Mouse (Mus musculus) embryonic facial prominence, embryonic 15.5 days (tissue): ENCODE data around the gene Pick1. TPM values are rescaled to one million over a fixed set of nuclear protein-coding genes. Genes with fewer than 3 reads are reported as not detected.

Experiments
- ATAC-seq: fragments of 200-750 bp; cut with Nextera tagmentation; 2 replicates; pipeline ENCODE4 v1.8.0; 2017; ENCODE audit warnings: low read depth, moderate TSS enrichment; ENCODE audit not compliant: insufficient number of reproducible peaks, low FRiP score, low TSS enrichment
- H3K27ac ChIP-seq: fragments of 300-500 bp; sonication (generic); replicated peaks from 2 replicates; pipeline ENCODE4 v1.5.1; 2015; ENCODE audit warnings: mild to moderate bottlenecking, inconsistent platforms
- H3K27me3 ChIP-seq: fragments of 300-500 bp; sonication (generic); 2 replicates; pipeline ENCODE4 v1.6.1; 2015; ENCODE audit warnings: inconsistent platforms
- H3K36me3 ChIP-seq: fragments of 300-500 bp; sonication (generic); 2 replicates; pipeline ENCODE4 v1.6.1; 2015; ENCODE audit warnings: mild to moderate bottlenecking, inconsistent platforms
- H3K4me1 ChIP-seq: fragments of 300-500 bp; sonication (generic); 2 replicates; pipeline ENCODE4 v1.6.1; 2015; ENCODE audit warnings: inconsistent platforms
- H3K4me2 ChIP-seq: fragments of 300-500 bp; sonication (generic); replicated peaks from 2 replicates; pipeline ENCODE4 v1.6.1; 2015; ENCODE audit warnings: mild to moderate bottlenecking, inconsistent platforms
- H3K4me3 ChIP-seq: fragments of 300-500 bp; sonication (generic); replicated peaks from 2 replicates; pipeline ENCODE4 v1.5.1; 2015; ENCODE audit warnings: mild to moderate bottlenecking, inconsistent platforms
- H3K9ac ChIP-seq: fragments of 300-500 bp; sonication (generic); 2 replicates; pipeline ENCODE4 v1.6.1; 2015; ENCODE audit warnings: inconsistent platforms
- H3K9me3 ChIP-seq: fragments of 300-500 bp; sonication (generic); replicated peaks from 2 replicates; pipeline ENCODE4 v1.6.1; 2016; ENCODE audit warnings: inconsistent platforms
- WGBS: fragments of 180-500 bp; shearing (Covaris S2); methylation state at CpG from one replicate; pipeline ENCODE4 v1.1.7; 2015; 5-methylcytosine and 5-hydroxymethylcytosine counted together
- polyA plus RNA-seq: library from polyadenylated mRNA; unstranded; fragments of >200 nt; fragmentation: Nextera tagmentation; extraction: Ambion mirVana; gene quantifications from 2 replicates; pipeline ENCODE4 v1.2.1, GENCODE M21; 2015

The Pick1 gene
- polyA plus RNA-seq, 1 experiment from 2014 or later, result 50.4 TPM

DNA sequence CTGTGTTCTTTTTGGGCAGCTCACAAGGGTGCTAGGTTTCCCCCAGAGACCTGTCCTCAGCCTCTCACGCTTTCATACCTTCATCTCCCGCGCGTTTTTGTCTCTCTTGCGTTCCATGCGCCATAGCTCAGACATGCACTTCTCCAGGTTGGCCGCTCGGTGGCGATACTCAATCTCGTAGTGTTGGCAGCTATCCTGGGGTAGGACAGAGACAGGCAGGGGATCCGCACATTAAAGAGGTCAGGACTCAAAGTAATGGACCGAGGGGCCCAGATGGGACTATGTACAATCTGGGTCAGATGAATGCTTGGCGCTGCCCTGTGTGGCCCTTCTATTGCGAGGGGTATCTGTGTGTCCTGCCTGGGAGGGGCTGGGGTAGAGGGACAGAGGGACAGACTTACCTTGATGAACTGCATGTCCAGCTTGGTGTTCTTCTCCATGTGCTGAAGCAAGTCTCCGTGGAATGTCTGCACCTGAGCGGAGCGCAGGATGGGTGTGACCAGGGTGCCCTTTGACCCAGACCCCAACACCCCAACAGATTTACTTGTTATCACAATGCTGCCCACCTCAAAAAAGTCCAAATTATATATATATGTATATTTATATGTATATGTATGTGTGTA, 42.3 kb downstream of the Pick1 start:
- peaks cover 11% of the 10 kb centered on the region for H3K27me3 ChIP-seq
- H3K4me1 ChIP-seq, result peaks cover 10% of the 10 kb centered on the region
- H3K4me3 ChIP-seq, result peak overlapping the region; percentile 31
- H3K4me2 ChIP-seq, result peak overlapping the region; percentile 57
- WGBS, result 12% methylated on average over 17 of the region's 17 CpGs
- no peak for ATAC-seq
- H3K36me3 ChIP-seq, result no peaks in the 10 kb centered on the region
- no peaks in the 10 kb centered on the region for H3K9me3 ChIP-seq
- H3K27ac ChIP-seq, result no peak overlapping the region
- no peak overlapping the region for H3K9ac ChIP-seq

GRCm38 (mm10) chr15:79273020-79273419, 44.0 kb downstream of the Pick1 start:
- no peak overlapping the region for H3K9ac ChIP-seq
- H3K27me3 ChIP-seq, result peaks cover 9% of the 10 kb centered on the region
- H3K4me1 ChIP-seq, result peaks cover 10% of the 10 kb centered on the region
- ATAC-seq, result no peak
- H3K9me3 ChIP-seq, result no peaks in the 10 kb centered on the region
- H3K4me3 ChIP-seq, result no peak overlapping the region
- no peak overlapping the region for H3K4me2 ChIP-seq
- no peaks in the 10 kb centered on the region for H3K36me3 ChIP-seq
- 62% methylated on average over 10 of the region's 10 CpGs for WGBS
- no peak overlapping the region for H3K27ac ChIP-seq

DNA sequence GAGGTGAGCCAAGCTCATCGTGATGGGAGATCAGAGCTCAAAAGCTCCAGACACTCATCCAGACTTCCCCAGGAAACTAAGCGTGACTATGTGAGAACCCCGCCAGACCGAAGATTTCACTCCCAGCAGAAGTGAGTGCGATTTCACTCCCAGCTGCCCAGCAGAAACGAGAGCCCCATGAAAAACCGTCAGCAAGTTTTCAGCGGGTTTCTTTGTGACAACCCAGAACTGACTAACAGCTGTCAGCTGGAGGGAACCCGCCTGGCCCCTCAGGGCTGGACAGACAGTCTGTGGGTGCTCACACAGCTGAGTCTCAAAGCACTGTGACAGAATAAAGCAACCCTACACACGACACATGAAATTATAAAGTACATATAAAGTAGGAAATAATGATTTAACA, 48.8 kb downstream of the Pick1 start:
- H3K4me2 ChIP-seq, result no peak overlapping the region
- 0 out of 2 replicates have a peak overlapping the region, but pooled peaks have one; percentile 34 for H3K27ac ChIP-seq
- H3K4me3 ChIP-seq, result no peak overlapping the region
- 29% methylated on average over 10 of the region's 10 CpGs for WGBS
- H3K36me3 ChIP-seq, result no peaks in the 10 kb centered on the region
- no peak for ATAC-seq
- no peaks in the 10 kb centered on the region for H3K9me3 ChIP-seq
- H3K27me3 ChIP-seq, result no peaks in the 10 kb centered on the region
- no peak overlapping the region for H3K9ac ChIP-seq
- H3K4me1 ChIP-seq, result no peaks in the 10 kb centered on the region

- Histone ChIP-seq H3K27ac (no peak overlapping the region), H3K27me3 (no peaks in the 10 kb centered on the region), H3K4me3 (no peak overlapping the region), H3K4me1 (no peaks in the 10 kb centered on the region), H3K9me3 (no peaks in the 10 kb centered on the region), H3K36me3 (no peaks in the 10 kb centered on the region), H3K9ac (no peak overlapping the region), H3K4me2 (no peak overlapping the region)
- no peak for ATAC-seq
- WGBS, result 21% methylated on average over 6 of the region's 6 CpGs
Measured at GRCm38 (mm10) chr15:79280209-79280608, 51.2 kb downstream of the Pick1 start.

DNA sequence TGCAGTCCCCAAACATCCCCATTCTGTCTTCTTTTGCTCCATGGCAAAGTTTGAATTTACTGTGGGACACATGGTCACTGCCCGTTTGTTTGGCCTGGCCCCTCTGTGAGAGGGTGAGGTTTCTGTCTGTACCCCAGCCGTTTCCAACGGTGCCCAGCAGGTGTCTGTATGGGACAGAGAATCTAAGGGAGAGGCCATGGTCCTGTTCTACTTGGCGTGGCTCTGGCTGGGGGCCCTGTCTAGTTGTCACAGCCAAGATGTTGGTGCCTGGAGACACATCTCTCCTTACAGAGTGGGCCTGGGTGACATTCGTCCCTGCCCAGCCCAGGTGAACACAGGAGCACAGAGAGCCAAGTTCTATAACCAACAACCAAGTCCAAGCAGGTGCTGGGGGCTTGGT, 51.9 kb downstream of the Pick1 start:
- H3K9ac ChIP-seq, result no peak overlapping the region
- H3K9me3 ChIP-seq, result no peaks in the 10 kb centered on the region
- no peaks in the 10 kb centered on the region for H3K36me3 ChIP-seq
- 56% methylated on average over 5 of the region's 5 CpGs for WGBS
- no peak overlapping the region for H3K4me3 ChIP-seq
- H3K4me1 ChIP-seq, result no peaks in the 10 kb centered on the region
- no peak overlapping the region for H3K4me2 ChIP-seq
- 0 out of 2 replicates have a peak overlapping the region, but pooled peaks have one; percentile 45 for H3K27ac ChIP-seq
- H3K27me3 ChIP-seq, result no peaks in the 10 kb centered on the region
- no peak for ATAC-seq

GRCm38 (mm10) chr15:79281389-79281788, 52.4 kb downstream of the Pick1 start:
- H3K27me3 ChIP-seq, result no peaks in the 10 kb centered on the region
- WGBS, result 50% methylated on average over 1 of the region's 1 CpGs
- H3K9me3 ChIP-seq, result no peaks in the 10 kb centered on the region
- H3K9ac ChIP-seq, result no peak overlapping the region
- no peak overlapping the region for H3K4me3 ChIP-seq
- H3K4me2 ChIP-seq, result no peak overlapping the region
- ATAC-seq, result no peak
- H3K27ac ChIP-seq, result 0 out of 2 replicates have a peak overlapping the region, but pooled peaks have one; percentile 45
- H3K36me3 ChIP-seq, result peaks cover 2% of the 10 kb centered on the region; the same call in 1 of the 2 replicates
- no peaks in the 10 kb centered on the region for H3K4me1 ChIP-seq

DNA sequence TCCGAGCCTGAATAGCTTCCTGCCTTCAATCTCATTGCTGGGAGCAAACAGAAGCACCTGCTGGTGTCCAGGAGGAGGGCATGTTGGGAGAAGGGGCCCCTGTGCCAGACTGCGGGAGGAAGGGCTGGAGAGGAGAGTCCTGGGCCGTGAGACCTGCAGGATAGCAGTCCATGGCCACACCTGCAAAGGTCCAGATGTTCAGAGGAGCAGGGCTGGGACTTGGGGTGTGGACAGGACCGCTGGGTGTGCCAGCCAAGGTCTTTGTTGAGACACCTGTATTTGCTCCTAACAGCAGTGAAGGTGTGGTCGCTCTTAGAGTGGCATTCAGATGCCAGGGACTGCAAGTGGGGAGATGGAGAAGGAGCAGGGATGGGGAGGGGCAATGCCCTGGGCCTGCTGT, 53.5 kb downstream of the Pick1 start:
- Histone ChIP-seq H3K9me3 (no peaks in the 10 kb centered on the region), H3K36me3 (peaks cover 3% of the 10 kb centered on the region; the same call in 1 of the 2 replicates), H3K9ac (no peak overlapping the region), H3K27me3 (no peaks in the 10 kb centered on the region), H3K27ac (no peak overlapping the region), H3K4me1 (no peaks in the 10 kb centered on the region), H3K4me3 (no peak overlapping the region), H3K4me2 (no peak overlapping the region)
- 76% methylated on average over 5 of the region's 5 CpGs for WGBS
- no peak for ATAC-seq

DNA sequence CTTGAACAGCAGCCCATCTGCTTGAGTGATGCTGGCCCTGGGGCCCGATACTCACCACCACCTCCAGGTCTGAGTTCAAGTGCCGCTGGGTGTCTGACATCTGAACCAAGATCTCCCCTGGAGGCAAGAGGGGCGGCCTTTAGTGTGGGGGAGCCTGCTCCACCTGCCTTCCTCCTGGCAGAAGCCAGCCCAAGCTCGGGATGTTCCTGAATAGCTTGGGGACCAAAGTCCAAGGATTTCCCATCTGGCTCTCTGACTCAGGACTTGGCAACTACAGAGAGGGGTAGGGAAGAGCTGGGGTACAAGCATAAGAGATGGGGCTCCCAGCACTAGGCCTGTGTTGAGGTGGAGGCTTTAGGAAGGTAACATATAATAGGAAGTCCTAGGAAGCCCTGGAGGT, 54.4 kb downstream of the Pick1 start:
- Histone ChIP-seq H3K27me3 (no peaks in the 10 kb centered on the region), H3K9me3 (no peaks in the 10 kb centered on the region), H3K4me2 (no peak overlapping the region), H3K4me1 (no peaks in the 10 kb centered on the region), H3K9ac (no peak overlapping the region), H3K4me3 (no peak overlapping the region), H3K36me3 (peaks cover 3% of the 10 kb centered on the region; the same call in 1 of the 2 replicates), H3K27ac (no peak overlapping the region)
- ATAC-seq, result no peak
- WGBS, result 73% methylated on average over 4 of the region's 4 CpGs

DNA sequence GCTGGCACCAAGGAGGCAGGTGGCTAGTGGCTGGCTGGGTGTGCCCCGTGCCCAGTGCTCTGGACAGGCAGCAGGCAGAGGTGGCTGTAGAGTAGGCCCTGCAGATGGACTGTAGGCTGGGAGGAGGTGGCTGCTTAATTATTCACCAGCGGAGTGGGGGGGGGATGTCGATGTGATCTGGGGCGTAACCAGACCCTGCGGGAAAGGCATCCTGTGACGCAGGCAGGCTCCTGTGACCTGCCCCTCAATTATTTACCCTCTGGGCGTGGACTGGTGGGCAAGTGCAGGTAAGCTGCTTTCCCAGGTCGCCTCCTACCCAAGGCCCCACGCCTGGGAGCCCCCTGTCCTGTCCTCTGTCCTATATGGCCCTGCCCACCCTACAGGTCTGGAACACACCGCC, 56.4 kb downstream of the Pick1 start, which contains the start of gene Baiap2l2:
TSS of gene Baiap2l2 (minus strand) at position 139 of the 400 bp plus-strand sequence.
- WGBS, result 54% methylated on average over 10 of the region's 10 CpGs
- no peak for ATAC-seq

DNA sequence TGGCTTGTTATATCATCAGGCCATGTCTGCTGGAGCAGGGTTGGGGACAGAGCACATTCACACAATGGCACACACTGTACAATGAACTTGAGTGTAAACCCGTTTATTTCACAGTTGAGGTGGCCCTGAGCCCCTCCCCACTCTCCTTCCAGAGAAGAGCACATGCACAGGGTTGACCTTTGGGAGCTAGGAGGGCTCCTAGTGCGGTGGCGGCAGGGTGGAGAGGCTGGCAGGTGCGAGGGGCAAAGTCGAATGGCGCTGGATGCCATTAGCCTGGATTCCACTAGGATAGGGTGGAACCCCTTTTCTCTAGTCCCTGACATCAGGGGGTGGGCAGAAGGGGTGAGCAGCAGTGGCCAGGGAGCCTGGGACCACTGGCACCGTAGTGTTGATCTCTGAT, 57.2 kb downstream of the Pick1 start:
- WGBS, result 87% methylated on average over 7 of the region's 7 CpGs

More for the DNA sequence above, 56.4 kb downstream of the Pick1 start, which contains the start of gene Baiap2l2:
- Histone ChIP-seq H3K4me2 (no peak within 1 kb of the TSS), H3K4me1 (no peaks in the 10 kb centered on the region), H3K27me3 (no peaks in the 10 kb centered on the region), H3K27ac (no peak within 1 kb of the TSS), H3K9me3 (no peaks in the 10 kb centered on the region), H3K9ac (no peak within 1 kb of the TSS), H3K4me3 (no peak within 1 kb of the TSS), H3K36me3 (peaks cover 9% of the 10 kb centered on the region; the same call in 1 of the 2 replicates)

DNA sequence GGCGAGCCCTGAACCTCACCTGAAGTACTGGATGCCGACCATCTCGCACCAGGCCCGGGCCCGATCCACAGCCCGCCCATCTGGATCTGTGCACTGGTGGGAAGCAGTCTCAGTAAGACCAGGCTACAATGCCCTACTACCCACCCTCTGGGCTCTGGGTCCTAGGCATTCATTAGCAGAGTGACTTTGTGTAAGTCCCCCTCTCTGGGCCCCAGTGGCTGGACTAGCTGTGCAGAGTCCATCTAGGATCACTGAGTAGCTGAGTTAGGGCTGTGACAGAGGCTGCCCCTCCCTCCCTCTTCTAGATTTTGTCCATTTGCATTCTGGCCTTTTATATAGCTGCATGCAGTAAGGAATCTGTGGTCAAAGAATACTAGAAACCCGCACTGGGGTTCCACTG, 58.1 kb downstream of the Pick1 start:
- H3K27ac ChIP-seq, result no peak overlapping the region
- no peaks in the 10 kb centered on the region for H3K27me3 ChIP-seq
- H3K4me1 ChIP-seq, result no peaks in the 10 kb centered on the region
- no peaks in the 10 kb centered on the region for H3K9me3 ChIP-seq
- peaks cover 9% of the 10 kb centered on the region; the same call in 1 of the 2 replicates for H3K36me3 ChIP-seq
- H3K4me2 ChIP-seq, result no peak overlapping the region
- no peak for ATAC-seq
- H3K9ac ChIP-seq, result no peak overlapping the region
- 89% methylated on average over 7 of the region's 7 CpGs for WGBS
- H3K4me3 ChIP-seq, result no peak overlapping the region

More for the DNA sequence above, 57.2 kb downstream of the Pick1 start:
- Histone ChIP-seq H3K9me3 (no peaks in the 10 kb centered on the region), H3K4me1 (no peaks in the 10 kb centered on the region), H3K27me3 (no peaks in the 10 kb centered on the region), H3K4me3 (no peak overlapping the region), H3K27ac (no peak overlapping the region), H3K9ac (no peak overlapping the region), H3K36me3 (peaks cover 9% of the 10 kb centered on the region; the same call in 1 of the 2 replicates), H3K4me2 (no peak overlapping the region)
- no peak for ATAC-seq

GRCm38 (mm10) chr15:79288387-79288786, 59.4 kb downstream of the Pick1 start:
- Histone ChIP-seq H3K27me3 (no peaks in the 10 kb centered on the region), H3K4me2 (no peak overlapping the region), H3K4me3 (no peak overlapping the region), H3K9me3 (no peaks in the 10 kb centered on the region), H3K9ac (no peak overlapping the region), H3K27ac (no peak overlapping the region), H3K4me1 (no peaks in the 10 kb centered on the region), H3K36me3 (peaks cover 9% of the 10 kb centered on the region; the same call in 1 of the 2 replicates)
- ATAC-seq, result no peak
- 73% methylated on average over 3 of the region's 3 CpGs for WGBS
